27 mouse cellular contexts compared by ENCODE assay signal in genomic region chr17:88127126-88127525, GRCm38 (mm10).
A peak's percentile ranks its signal among the peaks of the same experiment; 100 is the strongest.
DNase-seq lines count a peak whose midpoint lies in the region; ATAC-seq and TF ChIP-seq lines count a peak whose summit lies in the region.
"Had no signal": no experiment of that assay in that cellular context is flagged by ENCODE, and none has a peak within 500 bp of the region (broad histone marks: within the 10 kb centered on the region; RNA-seq: fewer than 3 reads in every experiment).

No protein-coding gene starts in this region.

- H3K36me3 ChIP-seq in myocyte (ENCODE audit: control insufficient read depth, insufficient read depth), result no peaks in the 10 kb centered on the region
- no peaks in the 10 kb centered on the region for H3K36me3 ChIP-seq in forebrain, embryonic 10.5 days (replicated peaks)
- H3K36me3 ChIP-seq: heart, embryonic 10.5 days; heart, embryonic 15.5 days; kidney, embryonic 15.5 days; midbrain, embryonic 12.5 days had no signal

- H3K27me3 ChIP-seq in myocyte (ENCODE audit: control insufficient read depth, insufficient read depth, insufficient read length), result no peaks in the 10 kb centered on the region
- no peaks in the 10 kb centered on the region for H3K27me3 ChIP-seq in forebrain, embryonic 10.5 days (ENCODE audit: poor library complexity, severe bottlenecking)
- H3K27me3 ChIP-seq: heart, embryonic 15.5 days; kidney, embryonic 15.5 days; midbrain, embryonic 12.5 days had no signal

- no peak overlapping the region for H3ac ChIP-seq in myocyte (ENCODE audit: control insufficient read depth, insufficient read length)

- H3K4me2 ChIP-seq in myocyte (ENCODE audit: low read depth), result no peak overlapping the region
- H3K4me2 ChIP-seq: heart, embryonic 15.5 days; hindbrain, embryonic 14.5 days; kidney, embryonic 15.5 days; liver, embryonic 11.5 days; midbrain, embryonic 12.5 days had no signal

- no peaks in the 10 kb centered on the region for H3K9me3 ChIP-seq in forebrain, embryonic 10.5 days
- H3K9me3 ChIP-seq: heart, embryonic 10.5 days; heart, embryonic 15.5 days; kidney, embryonic 15.5 days; midbrain, embryonic 12.5 days had no signal

- ATAC-seq in common myeloid progenitor, adult 5-6 weeks (replicated peaks; ENCODE audit: low read depth, poor library complexity, severe bottlenecking), result peak; percentile 64
- no peak for ATAC-seq in monocyte, adult 5-6 weeks (replicated peaks; ENCODE audit: insufficient number of reproducible peaks, low FRiP score, low TSS enrichment, poor library complexity, severe bottlenecking)
- ATAC-seq: CD4-positive, CD25-positive, alpha-beta regulatory T cell, adult 4 months; forebrain, embryonic 14.5 days; intestine, postnatal 0 days had no signal

- H3K4me3 ChIP-seq in myocyte, result no peak overlapping the region
- H3K4me3 ChIP-seq in forebrain, embryonic 10.5 days, result no peak overlapping the region
- H3K4me3 ChIP-seq: heart, embryonic 10.5 days; heart, embryonic 15.5 days; kidney, embryonic 15.5 days; midbrain, embryonic 12.5 days had no signal

- DNase-seq in heart, adult 9 months (ENCODE audit: low spot score in 2 of 2), result peak; percentile 1 to 33
- no peak for DNase-seq in heart, postnatal 36 days
- peak; percentile 25 for DNase-seq in NIH3T3 (ENCODE audit: low read depth)
- no peak for DNase-seq in forebrain, embryonic 10.5 days (ENCODE audit: extremely low spot score, low spot score)
- DNase-seq: adrenal gland, adult 2 months; adrenal gland, postnatal 36 days; cerebellum, adult 8-10 months; cerebellum, postnatal 25 days; gastrocnemius, postnatal 36 days; heart, postnatal 4 days; kidney, postnatal 4 days; lung, adult 2 months; lung, postnatal 10 days; thymus, adult 2 months; thymus, postnatal 36 days had no signal

- WGBS in forebrain, embryonic 10.5 days, result 88% methylated on average over 2 of the region's 2 CpGs

- H3K27ac ChIP-seq in forebrain, embryonic 10.5 days, result no peak overlapping the region
- H3K27ac ChIP-seq: heart, embryonic 10.5 days; heart, embryonic 15.5 days; hindbrain, embryonic 14.5 days; kidney, embryonic 15.5 days; midbrain, embryonic 12.5 days had no signal

- intact Hi-C loops in heart, postnatal 36 days (cut with DNase I), result no loop called here

- no peaks in the 10 kb centered on the region for H3K4me1 ChIP-seq in forebrain, embryonic 10.5 days
- H3K4me1 ChIP-seq: heart, embryonic 15.5 days; kidney, embryonic 15.5 days; midbrain, embryonic 12.5 days had no signal

- TF ChIP-seq POLR2A in myocyte (IDR thresholded peaks at IDR 0.05; ENCODE audit: insufficient read length, low read depth), result no peak

- H3K79me2 ChIP-seq in myocyte (ENCODE audit: control insufficient read depth, insufficient read depth), result no peaks in the 10 kb centered on the region

TF ChIP-seq in myocyte, 11 proteins besides CTCF, POLR2A, EP300 and RAD21:
- TF ChIP-seq MYOD1 (IDR thresholded peaks at IDR 0.05; ENCODE audit: control insufficient read depth in 1 of 3, insufficient read length in 2 of 3, low read depth in 2 of 3) (peak in 1 of 3 experiments; percentile 39), TCF12 (IDR thresholded peaks at IDR 0.05; ENCODE audit: insufficient read depth, poor library complexity, severe bottlenecking) (peak; percentile 12), REST (IDR thresholded peaks at IDR 0.05; ENCODE audit: insufficient read depth, insufficient read length) (no peak), MYOG (IDR thresholded peaks at IDR 0.05; ENCODE audit: control insufficient read depth in 1 of 3, insufficient read depth in 1 of 3, insufficient read length in 2 of 3, low read depth in 2 of 3) (peak in 2 of 3 experiments; percentile 40 to 48), SRF (IDR thresholded peaks at IDR 0.05; ENCODE audit: control insufficient read depth, insufficient read length, low read depth) (no peak), CEBPB (IDR thresholded peaks at IDR 0.05; ENCODE audit: insufficient read depth, poor library complexity, severe bottlenecking) (no peak)

Comparison
In these comparisons a context has a peak if more than half of its experiments do, and no peak if none do; other contexts are left out.
1. DNase-seq: peak in heart, adult 9 months (2 of 2) and NIH3T3 (single experiment); none in heart, postnatal 36 days (0 of 2) and forebrain, embryonic 10.5 days (single experiment).